In genomic region chr10:28542754-28543153, GRCm38 (mm10) we compare ENCODE assay signal across 23 mouse cellular contexts.
"Had no signal": no experiment of that assay in that cellular context is flagged by ENCODE, and none has a peak within 500 bp of the region (broad histone marks: within the 10 kb centered on the region; RNA-seq: fewer than 3 reads in every experiment).

No protein-coding gene starts in this region.

- H3K36me3 ChIP-seq: kidney, embryonic 15.5 days; limb, embryonic 15.5 days; midbrain, embryonic 12.5 days; midbrain, embryonic 15.5 days; neural tube, embryonic 12.5 days; neural tube, embryonic 15.5 days; stomach, embryonic 15.5 days had no signal

- DNase-seq: kidney, adult 8-10 months; kidney, postnatal 14 days; kidney, postnatal 4 days; left cerebral cortex, postnatal 4 days; liver, postnatal 0 days; lung, embryonic 14.5 days; retina, postnatal 1 day; right cerebral cortex, postnatal 25 days; spleen, adult 18-20 months; thymus, adult 2 months; thymus, postnatal 14 days; thymus, postnatal 4 days had no signal

- H3K4me2 ChIP-seq: kidney, embryonic 15.5 days; limb, embryonic 15.5 days; liver, embryonic 11.5 days; lung, embryonic 14.5 days; midbrain, embryonic 12.5 days; midbrain, embryonic 15.5 days; neural tube, embryonic 12.5 days; neural tube, embryonic 15.5 days; stomach, embryonic 15.5 days had no signal

- ATAC-seq: liver, postnatal 0 days; lung, postnatal 0 days; midbrain, embryonic 15.5 days had no signal

- H3K9me3 ChIP-seq: kidney, embryonic 15.5 days; limb, embryonic 15.5 days; midbrain, embryonic 12.5 days; midbrain, embryonic 15.5 days; neural tube, embryonic 12.5 days; neural tube, embryonic 15.5 days; stomach, embryonic 15.5 days had no signal

- H3K4me3 ChIP-seq: kidney, embryonic 15.5 days; limb, embryonic 15.5 days; midbrain, embryonic 12.5 days; midbrain, embryonic 15.5 days; neural tube, embryonic 12.5 days; neural tube, embryonic 15.5 days; stomach, embryonic 15.5 days had no signal

- H3K27ac ChIP-seq: kidney, embryonic 15.5 days; limb, embryonic 15.5 days; liver, embryonic 14.5 days; macrophage; midbrain, embryonic 12.5 days; midbrain, embryonic 15.5 days; neural tube, embryonic 12.5 days; neural tube, embryonic 15.5 days; stomach, embryonic 15.5 days had no signal

- H3K4me1 ChIP-seq: kidney, embryonic 15.5 days; limb, embryonic 15.5 days; midbrain, embryonic 12.5 days; midbrain, embryonic 15.5 days; neural tube, embryonic 12.5 days; neural tube, embryonic 15.5 days; stomach, embryonic 15.5 days had no signal

- H3K9ac ChIP-seq: kidney, embryonic 15.5 days; limb, embryonic 15.5 days; liver, embryonic 14.5 days; liver, postnatal 0 days; lung, embryonic 14.5 days; midbrain, embryonic 12.5 days; midbrain, embryonic 15.5 days; neural tube, embryonic 12.5 days; neural tube, embryonic 15.5 days; stomach, embryonic 15.5 days had no signal

- H3K27me3 ChIP-seq: kidney, embryonic 15.5 days; limb, embryonic 15.5 days; midbrain, embryonic 12.5 days; midbrain, embryonic 15.5 days; neural tube, embryonic 12.5 days; neural tube, embryonic 15.5 days; stomach, embryonic 15.5 days had no signal
